Mouse (Mus musculus) kidney, embryonic 16.5 days (tissue): ENCODE results near the gene Btbd11. TPM values are rescaled to one million over a fixed set of nuclear protein-coding genes. Genes with fewer than 3 reads are reported as not detected.

Experiments used
- ATAC-seq: fragments of 200-750 bp; cut with Nextera tagmentation; 2 replicates; pipeline ENCODE4 v1.8.0; 2017; ENCODE audit warnings: moderate TSS enrichment; ENCODE audit not compliant: low FRiP score, low TSS enrichment
- H3K27ac ChIP-seq: fragments of 300-500 bp; sonication (generic); 2 replicates; pipeline ENCODE4 v1.5.1; 2014; ENCODE audit warnings: low read length
- H3K27me3 ChIP-seq: fragments of 300-500 bp; sonication (generic); 2 replicates; pipeline ENCODE4 v1.6.1; 2014; ENCODE audit warnings: low read length, control low read depth, mixed read lengths; ENCODE audit not compliant: insufficient read depth
- H3K36me3 ChIP-seq: fragments of 300-500 bp; sonication (generic); 2 replicates; pipeline ENCODE4 v1.6.1; 2014; ENCODE audit warnings: low read length, control low read depth, mixed read lengths; ENCODE audit not compliant: insufficient read depth
- H3K4me1 ChIP-seq: fragments of 300-500 bp; sonication (generic); 2 replicates; pipeline ENCODE4 v1.6.1; 2014; ENCODE audit warnings: low read length, control low read depth, mixed read lengths; ENCODE audit not compliant: insufficient read depth
- H3K4me2 ChIP-seq: fragments of 300-500 bp; sonication (generic); replicated peaks from 2 replicates; pipeline ENCODE4 v1.6.1; 2014; ENCODE audit warnings: low read depth, low read length
- H3K4me3 ChIP-seq: fragments of 300-500 bp; sonication (generic); 2 replicates; pipeline ENCODE4 v1.5.1; 2014; ENCODE audit warnings: mild to moderate bottlenecking, low read length
- H3K9ac ChIP-seq: fragments of 300-500 bp; sonication (generic); replicated peaks from 2 replicates; pipeline ENCODE4 v1.6.1; 2014; ENCODE audit warnings: low read length
- H3K9me3 ChIP-seq: fragments of 300-500 bp; sonication (generic); 2 replicates; pipeline ENCODE4 v1.6.1; 2016; ENCODE audit warnings: low read length, control low read depth
- WGBS: fragments of 180-500 bp; shearing (Covaris S2); extraction: QIAGEN DNeasy Blood & Tissue Kit; methylation state at CpG from one replicate; pipeline ENCODE4 v1.1.7; 2014; 5-methylcytosine and 5-hydroxymethylcytosine counted together
- polyA plus RNA-seq: library from polyadenylated mRNA; unstranded; fragments of >200 nt; fragmentation: Nextera tagmentation; extraction: Ambion mirVana; gene quantifications from 2 replicates; pipeline ENCODE4 v1.2.1, GENCODE M21; 2015

Btbd11 gene
- polyA plus RNA-seq, 1 experiment from 2014 or later, result 10.7 TPM

- no peak for ATAC-seq
- no peaks in the 10 kb centered on the region for H3K36me3 ChIP-seq
Measured at GRCm38 (mm10) chr10:85453221-85453775, 66.7 kb downstream of the Btbd11 start.

GRCm38 (mm10) chr10:85455985-85456384 lies 69.4 kb downstream of the Btbd11 start:
- ATAC-seq, result no peak
- Histone ChIP-seq H3K4me1 (peaks cover 17% of the 10 kb centered on the region), H3K36me3 (no peaks in the 10 kb centered on the region), H3K9ac (no peak overlapping the region), H3K9me3 (no peaks in the 10 kb centered on the region), H3K4me2 (no peak overlapping the region), H3K27ac (no peak overlapping the region), H3K4me3 (no peak overlapping the region), H3K27me3 (no peaks in the 10 kb centered on the region)
- whole genome bisulfite sequencing, result 45% methylated on average over 4 of the region's 4 CpGs

More at GRCm38 (mm10) chr10:85453221-85453775, 66.7 kb downstream of the Btbd11 start:
- H3K27ac ChIP-seq, result no peak overlapping the region
- no peak overlapping the region for H3K4me2 ChIP-seq
- no peak overlapping the region for H3K4me3 ChIP-seq
- 89% methylated on average over 2 of the region's 2 CpGs for WGBS
- H3K4me1 ChIP-seq, result 0 out of 2 replicates have a peak, but pooled peaks cover 9% of the 10 kb centered on the region
- H3K9me3 ChIP-seq, result no peaks in the 10 kb centered on the region
- no peaks in the 10 kb centered on the region for H3K27me3 ChIP-seq
- H3K9ac ChIP-seq, result no peak overlapping the region

GRCm38 (mm10) chr10:85458744-85459344 lies 72.2 kb downstream of the Btbd11 start:
- Histone ChIP-seq H3K27ac (no peak overlapping the region), H3K36me3 (no peaks in the 10 kb centered on the region), H3K9me3 (no peaks in the 10 kb centered on the region), H3K27me3 (no peaks in the 10 kb centered on the region), H3K4me1 (peaks cover 14% of the 10 kb centered on the region), H3K4me3 (no peak overlapping the region), H3K4me2 (peak overlapping the region; percentile 24), H3K9ac (no peak overlapping the region)
- ATAC-seq, result peak; percentile 93
- whole genome bisulfite sequencing, result 15% methylated on average over 17 of the region's 17 CpGs

GRCm38 (mm10) chr10:85460736-85461135 lies 74.1 kb downstream of the Btbd11 start:
- Histone ChIP-seq H3K4me2 (no peak overlapping the region), H3K36me3 (no peaks in the 10 kb centered on the region), H3K27me3 (no peaks in the 10 kb centered on the region), H3K9me3 (no peaks in the 10 kb centered on the region), H3K27ac (no peak overlapping the region), H3K9ac (no peak overlapping the region), H3K4me3 (no peak overlapping the region), H3K4me1 (peaks cover 8% of the 10 kb centered on the region)
- WGBS, result 89% methylated on average over 10 of the region's 10 CpGs
- ATAC-seq, result no peak

GRCm38 (mm10) chr10:85464152-85464551 lies 77.5 kb downstream of the Btbd11 start:
- no peak overlapping the region for H3K9ac ChIP-seq
- no peaks in the 10 kb centered on the region for H3K9me3 ChIP-seq
- no peaks in the 10 kb centered on the region for H3K27me3 ChIP-seq
- peak; percentile 61 for ATAC-seq
- H3K36me3 ChIP-seq, result no peaks in the 10 kb centered on the region
- 29% methylated on average over 6 of the region's 6 CpGs for WGBS
- peaks cover 18% of the 10 kb centered on the region for H3K4me1 ChIP-seq
- no peak overlapping the region for H3K4me3 ChIP-seq
- no peak overlapping the region for H3K4me2 ChIP-seq
- no peak overlapping the region for H3K27ac ChIP-seq

GRCm38 (mm10) chr10:85465516-85466408 lies 79.1 kb downstream of the Btbd11 start:
- H3K27me3 ChIP-seq, result no peaks in the 10 kb centered on the region
- H3K4me2 ChIP-seq, result no peak overlapping the region
- H3K4me3 ChIP-seq, result no peak overlapping the region
- peaks cover 16% of the 10 kb centered on the region for H3K4me1 ChIP-seq
- no peaks in the 10 kb centered on the region for H3K36me3 ChIP-seq
- no peak overlapping the region for H3K27ac ChIP-seq
- no peaks in the 10 kb centered on the region for H3K9me3 ChIP-seq
- ATAC-seq, result no peak
- no peak overlapping the region for H3K9ac ChIP-seq
- WGBS, result 70% methylated on average over 13 of the region's 13 CpGs

- no peak for ATAC-seq
- Histone ChIP-seq H3K36me3 (no peaks in the 10 kb centered on the region), H3K4me2 (no peak overlapping the region), H3K9me3 (no peaks in the 10 kb centered on the region), H3K4me3 (no peak overlapping the region), H3K27ac (no peak overlapping the region), H3K4me1 (peaks cover 16% of the 10 kb centered on the region), H3K9ac (no peak overlapping the region), H3K27me3 (no peaks in the 10 kb centered on the region)
- 24% methylated on average over 8 of the region's 8 CpGs for whole genome bisulfite sequencing
Measured at GRCm38 (mm10) chr10:85466409-85466761, 79.8 kb downstream of the Btbd11 start.

GRCm38 (mm10) chr10:85467393-85467792 lies 80.8 kb downstream of the Btbd11 start:
- no peak overlapping the region for H3K27ac ChIP-seq
- no peaks in the 10 kb centered on the region for H3K9me3 ChIP-seq
- H3K9ac ChIP-seq, result no peak overlapping the region
- no peaks in the 10 kb centered on the region for H3K36me3 ChIP-seq
- no peak overlapping the region for H3K4me2 ChIP-seq
- WGBS, result 33% methylated on average over 7 of the region's 7 CpGs
- ATAC-seq, result no peak
- H3K27me3 ChIP-seq, result no peaks in the 10 kb centered on the region
- H3K4me1 ChIP-seq, result peaks cover 16% of the 10 kb centered on the region
- H3K4me3 ChIP-seq, result no peak overlapping the region

- H3K4me1 ChIP-seq, result peaks cover 21% of the 10 kb centered on the region
- 75% methylated on average over 4 of the region's 4 CpGs for WGBS
- no peak overlapping the region for H3K4me2 ChIP-seq
- no peak for ATAC-seq
- H3K9ac ChIP-seq, result no peak overlapping the region
- H3K27ac ChIP-seq, result no peak overlapping the region
- H3K27me3 ChIP-seq, result no peaks in the 10 kb centered on the region
- no peak overlapping the region for H3K4me3 ChIP-seq
- no peaks in the 10 kb centered on the region for H3K36me3 ChIP-seq
- H3K9me3 ChIP-seq, result no peaks in the 10 kb centered on the region
Measured at GRCm38 (mm10) chr10:85468527-85468926, 81.9 kb downstream of the Btbd11 start.

- no peak overlapping the region for H3K4me2 ChIP-seq
- H3K27me3 ChIP-seq, result no peaks in the 10 kb centered on the region
- no peaks in the 10 kb centered on the region for H3K9me3 ChIP-seq
- ATAC-seq, result no peak
- H3K4me3 ChIP-seq, result no peak overlapping the region
- no peaks in the 10 kb centered on the region for H3K36me3 ChIP-seq
- no peak overlapping the region for H3K27ac ChIP-seq
- H3K9ac ChIP-seq, result no peak overlapping the region
- peaks cover 26% of the 10 kb centered on the region for H3K4me1 ChIP-seq
- WGBS, result 49% methylated on average over 5 of the region's 5 CpGs
Measured at GRCm38 (mm10) chr10:85469341-85469740, 82.7 kb downstream of the Btbd11 start.
